Mouse (Mus musculus): ENCODE measurements around the gene Sytl3. TPM values are rescaled to one million over a fixed set of nuclear protein-coding genes. Genes with fewer than 3 reads are reported as not detected.
A peak's percentile ranks its signal among the peaks of the same experiment; 100 is the strongest.
"Not testable (repeated sequence)": the region's sequence is repeated elsewhere in the genome, so short reads cannot be mapped to it uniquely, and the experiment has no call there.

The Sytl3 gene
- polyA plus RNA-seq, 1 experiment = 1.2 TPM

DNA sequence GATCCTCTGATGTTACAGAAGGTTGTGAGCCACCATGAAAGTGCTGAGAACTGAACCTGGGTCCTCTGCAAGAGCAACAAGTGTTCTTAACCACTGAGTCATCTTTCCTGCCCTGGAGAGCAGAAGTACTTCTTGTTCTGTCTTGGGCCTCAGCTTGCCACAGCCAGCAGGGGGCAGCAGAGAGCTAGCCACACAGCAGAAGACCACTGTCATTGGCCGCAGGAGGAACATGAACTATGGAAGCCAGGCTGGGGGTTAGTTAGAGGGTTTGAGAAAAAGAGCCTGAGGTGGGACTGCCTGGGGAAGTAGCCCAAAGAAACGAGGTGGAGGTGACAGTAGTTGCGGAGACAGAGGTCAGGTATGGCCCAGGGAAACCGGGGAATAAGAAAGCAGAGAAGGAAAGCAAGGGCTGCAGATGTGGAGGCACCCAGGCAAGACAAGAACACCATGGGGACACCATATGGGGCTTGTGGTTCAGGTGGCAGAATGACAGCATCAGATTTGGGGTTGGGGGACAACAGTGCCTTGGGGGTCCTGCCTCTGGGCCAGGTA, 38.4 kb downstream of the Sytl3 start:
- H3K4me3 ChIP-seq (ENCODE audit: control insufficient read depth, low read depth, low read length); H3K4me1 ChIP-seq (ENCODE audit: control insufficient read depth, insufficient read depth, low read length); H3K36me3 ChIP-seq (ENCODE audit: control insufficient read depth, insufficient read depth, low read length); H3K27me3 ChIP-seq (ENCODE audit: control insufficient read depth, insufficient read depth, low read length); H3K27ac ChIP-seq (ENCODE audit: control insufficient read depth, insufficient read depth, low read depth, low read length): not testable (repeated sequence)
- TF ChIP-seq CTCF (IDR thresholded peaks at IDR 0.05; ENCODE audit: control insufficient read depth, insufficient read depth, insufficient replicate concordance, low read depth, low read length) = peak; percentile 35; the same call in 1 of the 2 replicates

DNA sequence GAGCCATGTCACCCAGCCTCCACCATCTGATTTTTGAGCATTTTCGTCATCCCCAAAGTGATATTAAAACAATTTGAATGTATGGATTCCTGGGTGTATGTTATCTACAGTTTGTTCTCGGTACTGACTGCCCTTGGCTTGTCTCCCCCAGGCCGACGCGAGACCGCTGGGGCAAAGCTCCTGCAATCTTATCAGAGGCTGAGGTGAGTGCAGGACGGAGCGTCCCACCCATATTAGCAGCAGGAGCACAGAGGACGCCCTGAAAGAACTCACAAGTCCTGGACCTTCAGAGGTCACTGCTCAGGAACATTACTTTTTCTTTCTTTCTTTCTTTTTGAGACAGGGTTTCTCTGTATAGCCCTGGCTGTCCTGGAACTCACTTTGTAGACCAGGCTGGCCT, 40.6 kb downstream of the Sytl3 start:
- not testable (repeated sequence) for H3K36me3 ChIP-seq (ENCODE audit: control insufficient read depth, insufficient read depth, low read length); H3K4me3 ChIP-seq (ENCODE audit: control insufficient read depth, low read depth, low read length); H3K4me1 ChIP-seq (ENCODE audit: control insufficient read depth, insufficient read depth, low read length)

DNA sequence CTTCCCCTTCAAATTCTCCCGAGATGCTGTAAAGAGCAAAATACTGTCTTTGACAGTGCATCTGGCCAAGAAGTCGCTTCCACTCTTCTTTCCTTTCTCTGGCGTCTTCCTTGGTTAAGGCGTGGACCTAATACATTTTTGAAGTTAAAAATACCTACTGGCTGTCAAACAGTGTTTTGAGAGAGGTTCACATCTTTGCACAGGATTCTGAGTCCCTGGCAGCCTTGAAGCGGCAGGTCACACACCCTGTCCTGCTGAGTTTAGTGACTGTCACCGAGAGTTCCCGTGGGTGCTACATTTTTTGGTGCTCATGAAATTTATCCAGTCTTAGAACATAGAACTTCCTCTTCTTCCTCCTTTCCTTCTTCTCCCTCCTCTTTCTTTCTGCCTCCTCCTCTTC, 41.2 kb downstream of the Sytl3 start:
- not testable (repeated sequence) for H3K27ac ChIP-seq (ENCODE audit: control insufficient read depth, insufficient read depth, low read depth, low read length); H3K4me3 ChIP-seq (ENCODE audit: control insufficient read depth, low read depth, low read length); H3K27me3 ChIP-seq (ENCODE audit: control insufficient read depth, insufficient read depth, low read length); H3K4me1 ChIP-seq (ENCODE audit: control insufficient read depth, insufficient read depth, low read length); H3K36me3 ChIP-seq (ENCODE audit: control insufficient read depth, insufficient read depth, low read length)

More for the DNA sequence above, 40.6 kb downstream of the Sytl3 start:
- not testable (repeated sequence) for H3K27me3 ChIP-seq (ENCODE audit: control insufficient read depth, insufficient read depth, low read length); H3K27ac ChIP-seq (ENCODE audit: control insufficient read depth, insufficient read depth, low read depth, low read length)

DNA sequence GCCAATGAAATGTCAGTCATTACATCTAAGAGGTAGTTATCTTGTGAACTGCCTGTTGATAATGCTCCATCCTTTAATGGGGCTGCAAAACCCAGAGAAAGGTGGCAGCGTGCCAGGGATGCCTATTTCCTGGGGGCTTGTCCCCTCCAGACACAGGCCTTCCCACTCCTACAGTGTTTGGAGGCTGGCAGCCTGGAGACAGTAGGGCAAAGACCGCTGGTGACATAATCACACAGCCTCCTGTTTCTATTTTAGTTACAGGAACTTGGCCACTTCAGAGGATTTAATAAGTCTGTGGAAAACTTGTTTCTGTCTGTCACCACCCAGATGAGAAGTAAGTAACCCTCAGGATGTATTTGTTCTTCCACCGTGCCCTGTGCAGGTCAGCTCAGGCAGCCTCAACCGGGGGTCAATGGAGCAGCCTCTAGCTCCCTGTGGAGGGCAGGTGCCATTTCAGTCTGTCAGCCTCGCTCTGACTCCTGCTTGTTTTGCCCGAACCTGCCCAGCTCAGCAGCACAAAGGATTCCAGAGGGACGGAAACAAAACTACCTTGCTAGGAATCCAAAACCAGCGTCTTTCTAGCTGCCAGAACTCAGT, 43.8 kb downstream of the Sytl3 start:
- H3K4me3 ChIP-seq (ENCODE audit: control insufficient read depth, low read depth, low read length); H3K36me3 ChIP-seq (ENCODE audit: control insufficient read depth, insufficient read depth, low read length); H3K4me1 ChIP-seq (ENCODE audit: control insufficient read depth, insufficient read depth, low read length); H3K27ac ChIP-seq (ENCODE audit: control insufficient read depth, insufficient read depth, low read depth, low read length); H3K27me3 ChIP-seq (ENCODE audit: control insufficient read depth, insufficient read depth, low read length): not testable (repeated sequence)

DNA sequence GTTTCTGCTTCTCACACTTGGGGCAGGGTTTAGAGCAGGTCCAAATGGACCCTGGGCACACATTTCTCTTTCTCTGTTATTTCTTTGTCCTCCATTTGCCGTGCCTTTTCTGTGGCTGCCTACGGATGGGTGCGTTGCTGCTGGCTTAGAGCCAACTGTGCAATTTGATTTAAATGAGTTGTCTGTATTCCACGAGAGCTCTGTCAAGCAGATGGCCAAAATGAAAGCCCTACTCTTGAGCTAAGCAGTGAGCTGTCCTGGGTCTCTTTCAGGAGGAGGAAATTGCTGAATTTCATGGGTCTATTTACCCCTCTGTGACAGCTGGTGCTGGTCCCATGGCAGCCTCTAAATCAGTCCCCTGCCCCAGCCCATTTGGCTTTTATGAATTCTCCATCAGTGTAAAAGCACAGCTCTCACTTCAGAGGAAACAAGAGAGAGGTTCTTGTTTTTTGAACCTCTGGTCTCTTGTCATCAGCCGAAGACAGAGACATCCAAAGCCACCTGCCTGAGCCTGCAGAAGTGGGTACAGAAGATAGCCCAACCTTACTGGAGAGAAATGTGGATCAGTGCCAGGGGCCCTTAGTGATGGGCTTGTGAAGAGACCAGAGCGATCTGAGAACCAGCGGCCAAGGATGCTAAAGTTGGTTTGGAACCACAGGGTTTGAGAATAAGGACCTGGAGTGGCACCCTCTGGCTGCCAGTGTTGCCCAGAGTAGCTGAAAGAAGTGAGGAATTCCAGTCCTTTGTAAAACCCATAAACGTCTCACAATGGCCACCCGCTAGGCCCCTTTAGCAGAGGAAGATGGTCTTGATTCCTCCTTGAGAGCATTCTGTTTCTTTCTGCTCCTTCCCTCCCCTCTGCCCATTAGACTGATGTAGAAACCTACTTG, 44.7 kb downstream of the Sytl3 start:
- H3K27me3 ChIP-seq (ENCODE audit: control insufficient read depth, insufficient read depth, low read length); H3K4me3 ChIP-seq (ENCODE audit: control insufficient read depth, low read depth, low read length); H3K27ac ChIP-seq (ENCODE audit: control insufficient read depth, insufficient read depth, low read depth, low read length); H3K36me3 ChIP-seq (ENCODE audit: control insufficient read depth, insufficient read depth, low read length); H3K4me1 ChIP-seq (ENCODE audit: control insufficient read depth, insufficient read depth, low read length): not testable (repeated sequence)

DNA sequence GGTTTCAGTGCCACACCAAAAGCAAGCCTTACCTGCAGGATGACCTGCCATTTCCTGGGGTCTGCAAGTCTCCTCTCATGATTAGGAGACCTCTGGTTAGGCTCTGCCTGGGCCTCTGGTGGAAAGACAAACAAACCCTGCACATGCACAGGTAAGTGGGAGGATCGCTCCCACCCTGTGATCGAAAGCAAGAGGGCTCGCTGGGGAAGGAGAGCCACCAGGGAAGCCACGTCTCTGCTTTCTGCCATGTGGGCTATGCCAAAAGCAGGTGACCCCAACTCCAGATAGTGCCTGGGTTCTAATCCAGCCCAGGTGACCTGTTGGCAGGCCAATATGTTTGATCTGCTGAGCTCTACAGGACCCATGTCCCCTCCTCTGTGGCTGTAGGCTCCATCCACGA, 47.6 kb downstream of the Sytl3 start:
- H3K4me3 ChIP-seq (ENCODE audit: control insufficient read depth, low read depth, low read length); H3K36me3 ChIP-seq (ENCODE audit: control insufficient read depth, insufficient read depth, low read length); H3K27ac ChIP-seq (ENCODE audit: control insufficient read depth, insufficient read depth, low read depth, low read length); H3K27me3 ChIP-seq (ENCODE audit: control insufficient read depth, insufficient read depth, low read length); H3K4me1 ChIP-seq (ENCODE audit: control insufficient read depth, insufficient read depth, low read length): not testable (repeated sequence)

DNA sequence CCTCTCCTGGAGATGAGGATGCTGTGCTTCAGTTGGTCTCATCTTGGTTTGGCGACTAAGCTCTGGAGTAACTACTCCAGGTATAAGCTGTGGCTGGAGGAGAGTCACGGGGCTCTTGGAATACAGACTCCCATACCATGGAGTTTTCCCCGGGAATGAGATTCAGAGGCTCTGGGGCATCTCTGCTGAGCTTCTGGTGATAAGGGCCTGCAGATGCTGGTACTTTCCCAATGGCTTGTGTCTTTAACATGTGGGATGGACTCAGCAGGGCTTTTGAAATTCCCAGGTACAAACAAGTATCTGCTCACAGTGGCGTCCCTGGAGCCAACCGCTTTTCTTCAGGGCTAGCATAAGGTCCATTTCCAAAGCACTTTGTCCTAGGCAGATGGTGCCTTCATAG, 48.5 kb downstream of the Sytl3 start:
- not testable (repeated sequence) for H3K4me3 ChIP-seq (ENCODE audit: control insufficient read depth, low read depth, low read length); H3K36me3 ChIP-seq (ENCODE audit: control insufficient read depth, insufficient read depth, low read length); H3K4me1 ChIP-seq (ENCODE audit: control insufficient read depth, insufficient read depth, low read length); H3K27ac ChIP-seq (ENCODE audit: control insufficient read depth, insufficient read depth, low read depth, low read length); H3K27me3 ChIP-seq (ENCODE audit: control insufficient read depth, insufficient read depth, low read length)

DNA sequence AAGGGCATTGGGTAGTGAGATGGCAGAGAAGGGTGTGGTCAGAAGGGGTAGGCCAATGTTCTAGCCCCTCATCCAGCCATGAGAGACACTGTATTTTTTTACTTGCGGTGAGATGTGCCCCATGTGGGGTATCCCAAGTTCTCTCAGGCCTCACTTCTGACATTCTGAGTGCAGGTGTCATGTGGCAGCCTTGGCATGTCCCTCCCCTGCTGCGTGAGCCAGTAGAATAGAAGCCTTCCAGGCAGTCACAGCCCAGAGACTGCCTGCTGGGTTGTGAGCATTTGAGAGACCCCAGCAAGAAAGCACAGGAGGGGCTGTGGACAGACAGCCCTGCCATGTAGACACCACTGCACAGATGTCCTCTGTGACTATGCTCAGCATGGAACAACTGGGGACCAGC, 49.3 kb downstream of the Sytl3 start:
- not testable (repeated sequence) for H3K27me3 ChIP-seq (ENCODE audit: control insufficient read depth, insufficient read depth, low read length); H3K27ac ChIP-seq (ENCODE audit: control insufficient read depth, insufficient read depth, low read depth, low read length); H3K4me3 ChIP-seq (ENCODE audit: control insufficient read depth, low read depth, low read length); H3K36me3 ChIP-seq (ENCODE audit: control insufficient read depth, insufficient read depth, low read length); H3K4me1 ChIP-seq (ENCODE audit: control insufficient read depth, insufficient read depth, low read length)

DNA sequence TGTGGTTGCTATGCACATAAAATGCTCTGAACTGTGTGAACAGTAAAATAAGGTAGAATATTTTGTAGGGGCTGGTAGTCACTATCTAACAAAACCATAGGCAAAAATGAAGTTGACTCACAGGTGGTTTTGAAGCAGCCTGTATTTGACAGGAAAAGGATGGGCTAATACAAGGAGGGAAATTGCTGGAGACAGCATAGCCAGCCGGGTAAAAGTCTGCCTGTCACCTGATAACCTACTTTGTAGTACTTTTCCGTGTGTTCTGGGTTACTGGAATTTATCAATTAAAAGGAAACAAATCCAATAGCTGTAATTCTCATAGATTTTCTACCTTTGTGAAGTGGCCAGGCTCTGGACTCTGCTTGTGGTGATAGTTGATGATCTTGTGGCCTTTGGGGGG, 54.6 kb downstream of the Sytl3 start:
- not testable (repeated sequence) for H3K36me3 ChIP-seq (ENCODE audit: control insufficient read depth, insufficient read depth, low read length); H3K4me3 ChIP-seq (ENCODE audit: control insufficient read depth, low read depth, low read length); H3K4me1 ChIP-seq (ENCODE audit: control insufficient read depth, insufficient read depth, low read length); H3K27me3 ChIP-seq (ENCODE audit: control insufficient read depth, insufficient read depth, low read length); H3K27ac ChIP-seq (ENCODE audit: control insufficient read depth, insufficient read depth, low read depth, low read length)

DNA sequence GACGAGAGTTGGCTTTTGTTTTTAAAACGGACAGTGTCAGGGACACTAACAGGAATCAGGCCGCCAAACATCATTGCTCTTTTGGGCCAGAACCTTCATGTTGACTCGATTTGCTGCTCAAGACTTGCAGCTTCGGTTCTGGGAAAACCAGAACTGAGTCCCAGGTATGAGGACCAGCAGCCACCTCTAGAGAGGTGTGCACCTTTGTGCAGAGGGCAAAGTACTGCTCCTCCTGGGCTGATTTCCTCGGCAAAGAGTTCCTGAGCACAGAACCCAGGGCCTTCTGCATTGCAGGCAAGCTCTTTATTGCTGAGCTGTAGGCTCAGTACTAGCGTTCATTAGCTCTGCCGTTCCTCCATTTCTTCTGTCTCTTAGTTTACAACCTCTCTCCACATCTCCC, 55.1 kb downstream of the Sytl3 start:
- H3K36me3 ChIP-seq (ENCODE audit: control insufficient read depth, insufficient read depth, low read length); H3K4me1 ChIP-seq (ENCODE audit: control insufficient read depth, insufficient read depth, low read length); H3K4me3 ChIP-seq (ENCODE audit: control insufficient read depth, low read depth, low read length): not testable (repeated sequence)

More for the DNA sequence above, 55.1 kb downstream of the Sytl3 start:
- not testable (repeated sequence) for H3K27ac ChIP-seq (ENCODE audit: control insufficient read depth, insufficient read depth, low read depth, low read length); H3K27me3 ChIP-seq (ENCODE audit: control insufficient read depth, insufficient read depth, low read length)
